Mouse (Mus musculus) kidney, adult 8-10 months (tissue): ENCODE results near the gene Tns1.
"Not testable (repeated sequence)": the region's sequence is repeated elsewhere in the genome, so short reads cannot be mapped to it uniquely, and the experiment has no call there.

ENCODE experiments used
- DNase-seq, 2 experiments: peaks; one replicate each; pipeline ENCODE4 v3.0.0; 2022

The Tns1 gene

DNA sequence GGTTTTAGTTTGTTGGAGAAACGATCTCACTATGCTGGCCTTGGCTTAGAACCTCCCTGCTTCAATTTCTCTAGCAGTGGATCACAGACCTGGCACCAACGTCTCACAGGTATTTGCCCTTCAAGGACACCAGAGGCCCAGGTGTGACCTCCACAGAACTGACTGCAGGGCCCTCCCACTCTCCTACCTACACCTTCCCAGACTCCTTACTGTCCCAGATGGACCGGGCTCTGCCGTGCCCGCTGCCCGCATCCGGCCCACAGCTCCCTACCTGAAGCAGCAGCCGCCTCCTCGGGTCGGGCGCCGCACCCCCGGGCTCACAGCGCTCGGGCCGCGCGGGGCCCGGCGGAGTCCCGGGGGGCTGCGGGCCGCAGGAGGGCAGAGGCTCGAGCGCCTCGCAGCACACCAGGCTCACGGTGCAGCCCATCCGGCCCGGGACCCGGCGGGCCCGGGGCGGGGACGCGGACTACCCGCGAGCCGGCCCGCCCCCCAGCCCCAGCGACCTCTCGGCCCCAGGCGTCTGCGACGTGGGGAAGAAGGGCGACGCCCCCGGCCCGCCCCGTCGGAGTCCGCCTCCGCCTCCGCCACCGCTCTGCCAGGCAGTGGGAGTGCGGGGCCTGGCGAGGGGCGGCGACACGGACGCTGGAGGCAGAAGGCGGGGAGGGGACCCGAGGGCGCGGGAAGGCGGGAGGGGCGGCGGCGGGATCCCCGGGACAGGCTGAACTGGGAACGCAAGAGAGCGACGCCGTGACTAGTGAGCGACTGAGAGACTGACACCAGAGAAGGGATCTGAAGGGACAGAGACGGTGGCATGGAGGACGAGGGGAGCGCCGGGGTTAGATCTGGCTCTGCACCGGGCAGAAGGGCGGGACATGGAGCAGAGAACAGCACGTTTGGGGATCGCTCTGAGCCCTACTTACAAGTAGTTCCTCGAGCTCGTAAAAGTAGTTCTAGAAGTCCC lies at the start of gene Tns1:
TSS of gene Tns1 (minus strand) at position 429 of the 961 bp plus-strand sequence.
- DNase-seq, result peak; percentile 64 to 68

DNA sequence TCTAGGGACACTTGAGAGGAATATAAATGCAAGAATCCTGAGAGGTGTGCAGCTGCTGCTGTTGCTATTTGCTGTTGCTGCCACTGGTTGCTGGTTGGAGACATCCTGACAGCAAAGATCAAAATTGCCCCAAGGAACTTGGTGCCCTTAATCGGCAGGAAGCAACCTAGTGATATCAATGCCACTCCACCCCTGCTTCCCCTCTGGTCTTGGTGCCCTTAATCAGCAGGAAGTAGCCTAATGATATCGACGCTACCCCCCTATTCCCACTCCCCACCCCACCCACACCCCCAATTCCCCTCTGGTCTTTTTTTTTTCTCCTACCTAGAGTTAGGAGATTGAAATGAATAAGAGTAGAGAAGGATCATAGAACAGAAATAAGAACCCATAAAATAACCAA lies 48.5 kb upstream of the Tns1 start:
- DNase-seq, result no peak

DNA sequence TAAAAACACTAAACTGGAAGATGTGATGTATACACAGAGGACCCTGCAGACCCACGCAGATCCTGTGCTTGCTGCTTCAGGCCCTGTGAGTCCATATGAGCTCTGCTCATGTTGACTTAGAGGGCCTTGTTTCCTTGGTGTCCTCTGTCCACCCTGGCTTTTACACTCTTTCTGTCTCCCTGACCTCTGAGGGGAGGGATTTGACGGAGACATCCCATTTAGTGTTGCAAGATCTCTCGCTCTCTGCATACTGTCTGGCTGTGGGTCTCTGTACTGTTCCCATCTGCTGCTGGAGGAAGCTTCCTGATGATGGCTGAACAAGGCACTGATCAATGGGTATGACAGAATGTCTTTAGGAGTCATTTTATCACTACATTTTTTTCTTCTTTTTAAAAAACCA lies 45.5 kb upstream of the Tns1 start:
- no peak for DNase-seq

DNA sequence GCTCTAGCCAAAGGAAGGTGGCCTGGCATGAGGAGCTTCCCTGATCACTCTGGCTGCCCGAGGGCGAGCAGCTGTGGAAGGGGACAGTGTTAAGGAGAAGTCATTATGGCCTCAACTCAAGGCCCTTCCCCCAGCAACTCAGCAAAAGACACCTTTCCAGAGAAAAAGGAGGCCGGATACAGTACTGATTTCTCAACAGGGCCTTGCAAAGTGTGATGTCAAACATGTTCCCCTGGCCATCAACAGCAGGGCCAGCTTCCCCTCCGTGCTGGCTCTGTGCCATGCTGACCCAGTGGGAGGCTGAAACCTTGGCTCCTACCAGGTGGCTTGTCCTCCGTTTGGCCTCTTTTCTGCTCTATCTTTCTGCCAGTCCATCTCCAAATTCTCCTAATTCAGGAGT lies 42.9 kb upstream of the Tns1 start:
- no peak for DNase-seq

DNA sequence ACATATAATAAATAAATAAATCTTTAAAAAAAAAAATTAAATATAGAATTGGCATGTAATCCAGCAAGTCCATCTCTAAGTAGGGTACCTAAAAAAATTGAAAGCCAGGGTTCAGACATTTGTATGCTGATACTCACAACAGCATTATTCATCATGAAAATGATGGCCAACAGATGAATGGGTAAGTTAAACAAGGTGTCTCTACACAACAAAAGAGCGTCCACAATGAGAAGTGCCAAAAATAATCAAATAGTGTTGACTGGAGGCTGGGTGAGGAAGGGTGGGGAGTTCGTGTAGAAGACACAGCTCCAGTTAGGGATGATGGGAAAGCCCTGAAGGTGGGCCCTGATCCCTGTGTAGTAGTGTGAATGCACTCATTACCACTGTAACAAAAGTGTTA lies 35.8 kb upstream of the Tns1 start:
- DNase-seq, result no peak

DNA sequence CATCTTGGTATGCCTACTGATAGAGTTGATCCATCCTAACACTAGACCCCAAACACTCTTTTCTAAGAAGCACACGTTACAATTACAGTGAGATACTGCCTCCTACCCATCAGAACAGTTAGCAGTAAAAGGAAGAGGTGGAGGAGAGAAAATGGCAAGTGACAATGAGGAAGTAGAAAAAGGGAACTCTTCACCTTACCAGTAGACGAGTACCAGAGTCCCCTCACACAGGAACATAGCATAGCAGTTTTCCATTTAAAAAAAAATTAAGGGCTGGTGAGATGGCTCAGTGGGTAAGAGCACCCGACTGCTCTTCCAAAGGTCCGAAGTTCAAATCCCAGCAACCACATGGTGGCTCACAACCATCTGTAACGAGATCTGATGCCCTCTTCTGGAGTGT lies 35.4 kb upstream of the Tns1 start:
- DNase-seq, result not testable (repeated sequence)

DNA sequence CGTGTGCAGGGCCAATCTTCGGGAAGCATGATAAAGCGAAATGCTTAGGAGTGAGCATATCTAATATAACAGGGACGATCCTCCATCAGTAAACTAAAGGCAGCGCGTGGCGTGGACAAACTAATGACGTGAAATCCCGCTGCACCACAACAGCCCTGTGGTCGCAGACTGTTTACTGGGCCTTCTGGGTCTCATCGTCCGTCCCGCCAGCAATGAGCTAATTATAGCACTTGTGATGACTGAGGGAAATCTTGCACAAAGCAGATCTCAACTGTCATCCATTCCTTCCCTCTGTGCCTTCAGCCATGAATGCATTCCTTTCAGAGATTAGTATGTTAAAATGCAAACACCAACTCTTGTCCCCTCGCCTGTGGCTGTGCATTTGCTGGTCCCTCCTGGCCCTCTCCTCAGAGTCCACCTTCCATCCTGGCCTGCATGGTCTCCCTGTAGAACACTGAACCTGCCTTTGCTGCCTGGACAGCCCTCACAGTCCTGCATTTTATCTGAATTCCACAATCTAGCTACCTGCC lies 32.2 kb upstream of the Tns1 start:
- DNase-seq, result no peak

DNA sequence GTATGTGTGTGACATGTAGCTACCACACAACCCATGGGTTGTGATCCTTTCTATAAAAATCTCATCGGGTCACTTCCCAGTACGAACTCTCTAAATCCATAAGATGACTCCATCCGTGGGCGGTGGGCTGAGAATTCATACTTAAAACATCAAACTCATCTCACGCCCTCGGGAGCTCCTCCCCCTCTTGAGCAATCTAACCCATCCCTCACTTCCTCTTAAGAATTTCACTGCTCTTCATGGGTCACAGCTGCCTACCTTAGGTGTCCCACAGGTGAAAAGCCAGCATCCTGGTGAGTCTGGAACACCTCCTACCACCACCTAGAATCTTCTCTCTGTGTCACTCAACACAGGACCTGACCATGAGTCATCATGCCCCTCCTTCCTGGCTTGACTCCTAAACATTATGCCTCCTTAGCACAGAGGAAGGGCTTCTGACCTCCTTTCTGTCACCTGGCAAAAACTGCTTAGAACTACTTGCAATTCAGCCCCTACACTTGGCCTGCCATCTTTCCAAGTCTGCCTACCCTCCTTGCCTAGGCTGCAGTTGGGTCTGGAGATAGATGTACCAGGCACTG lies 31.3 kb upstream of the Tns1 start:
- no peak for DNase-seq

DNA sequence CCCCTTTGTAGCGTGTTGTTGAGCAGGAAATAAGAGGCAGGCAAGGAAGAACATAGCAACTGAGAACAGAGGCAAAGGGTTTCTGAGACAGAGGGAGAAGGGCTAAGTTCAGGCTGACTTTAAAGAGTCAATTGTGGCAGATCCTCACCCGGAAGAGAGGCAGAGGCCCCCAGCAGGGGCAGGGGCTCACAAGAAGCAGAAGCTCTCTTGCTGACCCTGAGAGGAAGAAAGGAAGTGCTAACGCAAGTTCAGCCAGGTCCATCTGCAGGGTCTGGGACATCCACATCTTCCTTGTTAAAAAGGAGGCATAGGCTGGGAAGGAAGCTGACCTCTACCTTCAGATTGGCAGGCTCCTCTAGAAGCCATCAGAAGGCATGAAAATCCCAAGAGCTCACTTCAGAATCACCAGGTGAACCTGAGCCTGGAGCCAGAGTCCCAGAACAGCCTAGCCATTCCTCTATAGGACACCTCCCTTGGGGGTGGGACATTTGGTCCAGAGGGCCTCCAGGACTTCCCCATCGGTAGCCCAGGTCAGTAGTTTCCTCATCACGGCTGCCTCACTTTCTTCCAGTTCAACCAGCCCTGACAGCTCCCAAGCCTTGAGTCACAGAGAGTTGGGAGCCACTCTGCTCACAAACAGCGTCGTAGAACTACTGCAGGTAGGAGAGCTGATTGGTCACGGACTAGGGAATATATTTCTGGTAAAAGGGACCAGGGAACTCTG lies 29.4 kb upstream of the Tns1 start, which contains the start of gene Cxcr2:
TSS of gene Cxcr2 (plus strand) at position 529 of the 724 bp plus-strand sequence.
- DNase-seq, result no peak

DNA sequence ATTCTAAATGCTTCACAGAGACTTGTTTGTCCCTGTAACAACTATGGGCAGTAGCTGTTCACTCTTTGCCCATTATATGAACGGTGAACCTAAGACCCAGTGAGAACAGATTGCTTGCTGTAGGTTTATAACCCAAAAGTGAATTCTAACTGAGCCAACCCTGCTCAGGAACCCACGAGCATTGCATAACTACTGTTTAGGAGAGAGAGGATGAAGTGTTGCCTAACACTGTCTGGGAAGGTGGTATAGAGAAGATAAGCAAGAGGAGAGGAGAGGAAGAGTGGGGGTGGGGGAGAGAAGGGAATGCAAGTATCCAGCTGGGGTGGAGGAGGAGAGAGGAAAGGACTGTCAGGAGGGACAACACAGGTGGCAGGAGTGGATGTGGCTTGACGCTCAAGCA lies 26.8 kb upstream of the Tns1 start:
- no peak for DNase-seq

DNA sequence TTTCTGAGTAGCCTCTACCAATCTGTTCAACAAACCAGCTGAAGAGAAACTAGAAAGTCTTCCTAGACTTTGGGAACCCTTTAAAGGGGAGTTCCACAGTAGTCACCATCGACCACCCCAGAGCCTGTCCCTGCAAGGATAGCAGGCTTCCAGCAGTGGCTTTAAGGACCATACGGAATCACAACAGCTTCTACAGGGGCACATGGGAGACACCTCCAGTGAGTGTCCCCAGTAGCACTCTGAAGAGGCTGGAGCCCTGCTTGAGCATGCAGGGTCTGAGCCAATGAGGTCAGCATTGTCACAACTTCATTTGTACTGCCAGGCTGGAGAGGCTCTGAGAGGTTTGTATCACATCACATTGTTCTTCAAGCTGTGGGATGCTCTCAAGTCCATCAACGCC lies 25.9 kb upstream of the Tns1 start:
- DNase-seq, result no peak

DNA sequence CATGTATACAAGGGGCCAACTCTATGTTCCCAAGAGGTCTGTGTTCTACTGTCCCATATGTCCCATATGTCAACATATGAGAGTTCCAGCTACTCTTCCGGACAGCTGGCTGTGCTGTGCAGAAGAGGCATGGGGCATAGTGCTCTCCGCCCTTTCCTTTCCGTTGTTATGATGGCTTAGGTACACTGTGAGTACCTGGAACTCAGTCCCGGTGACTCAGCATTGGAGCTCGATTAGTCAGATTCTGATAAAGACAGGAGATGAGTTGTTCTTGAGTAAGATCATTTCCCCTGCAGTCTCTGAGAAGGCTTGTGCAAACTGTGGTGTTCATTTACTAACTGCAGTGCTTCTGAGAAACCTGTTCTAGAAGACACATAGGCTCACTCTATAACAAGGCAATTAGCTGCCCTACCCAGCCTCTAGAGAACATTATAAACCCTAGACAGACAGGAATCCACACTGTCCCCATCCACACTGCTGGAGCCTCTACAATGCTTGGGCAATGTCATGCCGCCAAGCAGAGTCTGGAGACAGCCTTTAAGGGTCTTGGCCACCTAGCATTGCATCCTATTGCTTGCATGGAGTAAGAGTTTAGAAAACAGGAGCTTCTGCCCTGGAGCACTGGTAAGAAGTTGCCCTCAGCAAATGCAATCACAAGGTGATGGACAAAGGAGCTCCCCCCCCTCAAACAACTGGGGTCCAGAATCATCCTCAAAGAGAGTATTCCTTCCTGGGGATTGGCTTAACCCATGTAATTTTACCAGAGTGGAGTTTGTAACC lies 25.0 kb upstream of the Tns1 start:
- DNase-seq, result no peak

DNA sequence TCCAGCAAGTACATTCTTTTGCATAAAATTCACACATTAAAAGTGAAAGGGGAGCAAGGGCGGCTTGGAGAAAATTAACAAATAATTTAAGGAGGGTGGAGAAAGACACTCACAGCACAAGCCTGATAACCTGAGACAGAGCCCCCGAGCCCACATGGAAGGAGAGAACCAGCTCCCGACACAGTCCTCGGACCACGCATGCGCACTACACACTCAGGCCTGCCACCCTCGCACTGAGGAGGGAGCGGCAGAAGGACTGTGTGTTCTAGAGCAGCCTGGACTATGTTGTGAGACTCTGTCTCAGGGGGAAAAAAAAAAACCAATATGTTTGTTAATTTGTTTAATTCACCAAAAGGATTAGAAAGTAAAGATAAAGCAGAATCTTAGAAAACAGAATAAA lies 17.5 kb upstream of the Tns1 start:
- no peak for DNase-seq

DNA sequence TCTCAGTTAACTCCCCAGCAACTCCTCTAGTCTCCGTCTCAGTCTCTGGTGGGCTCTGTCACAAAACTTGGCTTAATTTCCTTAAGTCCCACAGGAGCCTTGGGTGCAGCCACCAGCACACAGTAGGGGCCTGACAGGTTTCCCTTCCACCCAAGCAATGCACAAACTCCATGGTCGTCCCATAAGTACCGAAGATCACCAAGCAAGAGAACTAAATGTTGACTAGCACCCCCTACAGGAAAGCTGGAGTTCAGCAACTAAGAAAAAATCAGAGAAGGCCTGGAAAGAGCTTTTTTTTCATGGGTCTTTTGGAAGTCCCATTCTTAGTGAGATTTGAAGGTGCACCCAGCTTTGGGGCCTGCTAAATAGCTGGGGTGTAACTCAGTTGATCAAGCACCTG lies 15.2 kb upstream of the Tns1 start:
- no peak for DNase-seq

DNA sequence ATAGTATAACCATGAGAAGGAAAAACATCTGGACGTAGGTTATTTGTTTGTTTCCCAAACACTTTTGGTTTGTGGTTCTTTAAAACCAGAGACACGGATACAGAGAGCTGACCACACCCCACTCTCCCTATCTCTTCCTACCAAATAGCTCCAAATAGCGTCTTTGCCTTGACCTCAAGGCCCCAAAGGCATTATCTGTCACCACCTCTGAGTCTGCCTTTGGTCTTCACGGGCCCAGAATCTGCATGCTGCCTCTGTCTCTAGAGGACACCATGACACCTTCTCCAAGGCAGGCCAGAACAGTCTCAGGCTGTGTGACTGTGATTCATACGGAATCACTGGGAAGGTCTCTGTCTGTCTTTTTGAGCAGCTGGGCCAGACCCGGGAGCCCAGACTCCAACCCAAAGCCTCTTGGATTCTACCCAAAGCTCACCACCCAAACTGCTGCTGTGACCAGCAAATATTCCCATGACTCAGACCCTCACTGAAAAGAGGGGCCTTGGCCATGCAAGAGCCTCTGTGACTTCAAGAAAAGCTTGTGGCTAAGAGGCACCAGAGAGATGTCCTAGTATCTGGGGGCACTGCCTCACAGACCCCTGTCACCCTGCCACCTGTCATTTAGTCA lies 11.2 kb upstream of the Tns1 start:
- DNase-seq, result no peak

DNA sequence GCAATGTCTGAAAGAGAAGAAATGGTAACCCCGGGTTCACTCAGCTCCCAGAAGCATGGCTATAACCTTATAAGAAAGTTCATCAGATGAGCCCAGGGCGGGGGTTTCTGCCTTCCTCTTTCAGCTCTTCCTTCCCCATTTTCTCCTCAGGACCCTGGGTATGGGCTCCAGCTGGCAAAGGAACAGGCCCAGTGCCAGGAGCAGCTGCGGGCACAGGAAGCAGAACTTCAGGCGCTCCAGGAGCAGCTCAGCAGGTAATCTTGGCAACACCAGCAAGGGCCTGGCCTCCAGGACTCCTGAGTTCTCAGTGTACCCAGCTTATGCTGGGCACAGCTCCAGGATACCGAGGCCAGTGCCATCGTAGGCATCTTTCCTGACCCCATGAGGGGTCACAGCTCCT lies 9.7 kb upstream of the Tns1 start:
- no peak for DNase-seq

DNA sequence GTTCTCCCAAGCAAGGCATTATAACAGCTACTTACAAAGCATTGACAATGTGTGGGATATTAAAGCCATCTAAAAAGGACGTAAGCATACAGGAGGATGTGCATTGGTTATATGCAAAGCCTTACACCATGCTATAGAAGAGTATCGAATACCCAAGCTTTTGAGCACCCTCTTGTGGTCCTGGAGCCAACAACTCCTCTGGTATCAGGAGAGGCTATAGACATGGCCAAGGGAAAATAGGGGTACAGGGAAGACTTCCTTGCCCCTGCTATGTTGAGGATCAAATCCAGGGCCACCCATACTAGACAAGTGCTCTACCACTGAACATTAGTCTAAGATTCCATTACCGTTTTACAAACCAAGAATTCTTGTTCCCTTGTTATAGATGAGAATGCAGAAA lies 7.8 kb upstream of the Tns1 start:
- DNase-seq, result no peak

DNA sequence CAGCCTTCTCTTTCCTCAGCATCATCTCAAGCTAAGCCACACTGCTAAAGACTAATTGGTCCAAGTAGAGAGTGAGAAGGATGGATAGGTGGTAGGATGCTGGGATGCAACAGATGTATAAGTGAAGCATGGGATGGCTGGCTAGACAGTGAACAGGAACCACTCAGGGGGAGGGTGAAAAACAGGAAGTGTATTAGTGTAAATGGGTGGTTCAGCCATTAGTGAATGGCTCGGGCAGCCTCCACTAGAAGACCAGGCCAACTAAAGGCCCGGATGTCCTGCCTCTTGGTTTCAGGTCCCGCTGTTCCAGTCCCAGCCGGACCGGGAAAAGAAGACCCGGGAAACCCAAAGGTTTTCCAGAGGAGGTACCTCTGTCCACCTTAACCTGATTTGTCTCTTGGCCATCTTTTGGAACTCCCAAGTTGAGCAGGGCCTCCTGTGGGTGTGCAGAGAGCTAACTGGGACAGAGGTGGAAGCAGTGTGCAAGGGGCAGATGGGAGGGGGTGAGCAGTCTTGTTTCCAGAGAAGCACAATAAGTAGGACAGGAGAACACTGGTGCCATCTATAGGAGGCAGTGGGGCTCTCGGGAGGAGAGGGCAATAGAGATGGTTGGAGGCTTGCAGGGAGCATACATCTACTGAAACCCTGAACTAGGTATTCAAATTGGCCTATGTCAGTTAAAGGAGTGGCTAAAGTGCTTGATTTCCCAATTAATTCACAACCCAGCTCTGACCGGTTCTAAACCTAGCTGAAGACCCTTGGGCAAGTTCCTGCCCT lies 6.8 kb upstream of the Tns1 start:
- DNase-seq, result no peak

DNA sequence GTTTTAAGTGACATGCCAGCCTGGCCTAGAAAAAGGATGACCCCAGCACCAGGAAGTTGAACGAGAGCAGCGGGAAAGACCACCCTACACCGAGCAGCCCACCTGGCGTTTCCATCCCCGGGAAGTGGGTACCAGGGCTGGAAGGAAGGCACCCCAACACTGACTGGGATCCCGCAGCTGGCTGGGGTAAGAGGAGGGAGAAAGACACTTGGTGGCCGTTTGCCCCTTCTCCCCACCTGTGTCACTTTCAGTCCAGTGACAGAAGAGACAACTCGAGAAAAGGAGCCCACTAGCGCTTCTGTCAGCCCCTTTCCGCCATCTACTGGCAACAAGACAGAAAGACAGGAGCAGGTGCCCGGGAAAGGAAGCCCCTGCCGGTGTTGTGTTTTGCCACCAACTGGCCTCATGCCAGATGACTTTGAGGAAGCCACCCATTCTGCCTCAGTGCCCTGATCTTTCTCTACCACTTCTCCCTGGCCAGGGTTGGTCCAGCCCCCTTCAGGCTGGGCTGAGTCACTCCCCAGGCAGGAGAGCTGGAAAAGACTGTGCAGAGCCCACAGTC lies 823 bp upstream of the Tns1 start, which contains the start of gene Rufy4:
TSS of gene Rufy4 (plus strand) at position 551 of the 562 bp plus-strand sequence.
- peak; percentile 78 to 79 for DNase-seq

DNA sequence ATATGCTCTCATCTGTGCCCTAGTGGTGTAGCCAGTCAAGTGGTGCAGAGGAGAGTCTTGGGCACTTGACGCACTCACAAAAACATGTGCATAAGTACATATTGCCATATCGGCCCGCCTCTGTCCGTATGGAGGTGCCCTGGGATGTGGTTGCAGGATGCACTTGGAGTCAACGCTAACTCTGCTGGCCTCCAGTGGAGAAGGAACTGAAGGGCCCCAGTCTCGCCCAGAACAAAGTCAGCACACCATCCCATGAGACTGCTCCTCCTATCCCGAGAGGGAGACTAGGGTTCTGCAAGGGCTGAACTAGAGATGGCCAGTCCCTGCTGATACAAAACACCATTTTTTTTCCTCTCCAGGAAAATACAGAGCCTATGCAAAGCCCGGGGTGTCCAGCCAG lies 1.0 kb downstream of the Tns1 start:
- no peak for DNase-seq
